Mouse (Mus musculus): ENCODE results near the gene Nubp2. TPM values are rescaled to one million over a fixed set of nuclear protein-coding genes. Genes with fewer than 3 reads are reported as not detected.

The Nubp2 gene
- 10 to 100 TPM; 48.5 to 54.1 TPM for total RNA-seq (2021)
- long read RNA-seq, experiment 1, transcript Nubp2-201 (7 exons, 1,427 nt), result major isoform, 27 of 38 reads
- long read RNA-seq, experiment 1, partial matches to known transcripts, result 0 of 38 reads
- long read RNA-seq, experiment 1, other reads (novel, unspliced or antisense), result 3 of 38 reads
- long read RNA-seq, experiment 2, transcript Nubp2-201 (7 exons, 1,427 nt), result major isoform, 113 of 131 reads
- long read RNA-seq, experiment 2, partial matches to known transcripts, result 0 of 131 reads
- long read RNA-seq, experiment 2, other reads (novel, unspliced or antisense), result 10 of 131 reads

GRCm38 (mm10) chr17:24886134-24886931, at the start of gene Nubp2, which contains the start of gene Spsb3:
Nubp2 (minus strand) TSS chr17:24886349.
Spsb3 (plus strand) TSS chr17:24886643.
- peak; percentile 94 for DNase-seq (ENCODE audit: low spot score in 2 of 2)

DNA sequence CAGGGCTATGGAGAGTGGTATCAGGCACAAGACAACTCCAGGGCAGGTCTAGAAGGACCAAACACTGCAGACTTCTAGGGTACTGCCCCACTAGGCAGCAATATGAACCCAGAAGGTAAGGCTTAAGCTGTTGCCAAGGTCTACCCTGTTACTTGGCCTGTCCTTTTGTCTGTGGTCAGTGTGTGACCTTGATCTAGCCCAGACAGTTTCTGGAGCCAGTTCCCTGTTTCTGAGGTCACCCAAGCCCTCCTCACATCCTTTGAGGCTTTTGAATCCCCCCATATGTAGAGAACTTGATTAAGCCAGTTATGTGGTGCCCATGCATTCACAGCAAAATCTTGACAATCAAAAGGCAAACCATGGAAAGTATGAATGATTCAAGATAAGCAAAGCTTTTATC, 49.5 kb upstream of the Nubp2 start:
- DNase-seq (ENCODE audit: low spot score in 2 of 2), result no peak

- no peak for DNase-seq (ENCODE audit: low spot score in 2 of 2)
Observed at GRCm38 (mm10) chr17:24934926-24935325, 48.8 kb upstream of the Nubp2 start.

DNA sequence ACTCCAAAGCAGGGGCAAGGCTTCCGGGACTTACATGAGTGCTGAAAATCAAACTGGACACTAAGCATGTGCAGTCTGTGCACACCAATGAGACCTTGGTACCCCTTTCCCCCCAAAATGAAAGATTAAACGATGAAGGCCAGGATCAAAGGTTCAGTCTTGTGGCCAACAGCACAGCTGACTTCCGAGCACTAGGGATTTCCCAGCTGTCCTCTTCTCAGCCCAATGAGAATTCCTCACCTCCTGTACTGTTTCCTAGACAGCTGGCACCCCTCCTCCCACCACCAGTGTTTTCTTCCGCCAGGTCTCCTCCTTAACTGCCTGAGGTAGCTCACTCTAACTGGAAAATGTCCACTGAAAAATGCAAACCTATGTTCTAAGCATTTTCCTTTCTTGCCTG, 47.0 kb upstream of the Nubp2 start:
- DNase-seq (ENCODE audit: low spot score in 2 of 2), result no peak

DNA sequence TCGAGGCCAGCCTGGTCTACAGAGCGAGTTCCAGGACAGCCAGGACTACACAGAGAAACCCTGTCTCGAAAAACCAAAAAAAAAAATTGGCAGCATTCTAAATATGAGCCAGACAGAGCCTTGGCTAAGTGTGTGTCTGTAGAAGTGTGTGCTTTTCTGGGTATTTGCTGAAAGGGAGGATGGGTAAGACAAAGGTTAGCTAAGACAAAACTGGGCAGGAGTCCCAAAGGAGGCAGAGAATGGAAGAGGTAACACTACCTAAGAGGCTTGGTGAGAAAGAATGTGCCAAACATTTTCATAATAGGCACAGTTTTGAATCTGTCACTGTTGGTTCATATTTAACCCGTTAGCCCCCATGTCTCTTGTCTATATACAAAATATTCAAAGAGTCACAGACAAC, 46.3 kb upstream of the Nubp2 start:
- no peak for DNase-seq (ENCODE audit: low spot score in 2 of 2)

DNA sequence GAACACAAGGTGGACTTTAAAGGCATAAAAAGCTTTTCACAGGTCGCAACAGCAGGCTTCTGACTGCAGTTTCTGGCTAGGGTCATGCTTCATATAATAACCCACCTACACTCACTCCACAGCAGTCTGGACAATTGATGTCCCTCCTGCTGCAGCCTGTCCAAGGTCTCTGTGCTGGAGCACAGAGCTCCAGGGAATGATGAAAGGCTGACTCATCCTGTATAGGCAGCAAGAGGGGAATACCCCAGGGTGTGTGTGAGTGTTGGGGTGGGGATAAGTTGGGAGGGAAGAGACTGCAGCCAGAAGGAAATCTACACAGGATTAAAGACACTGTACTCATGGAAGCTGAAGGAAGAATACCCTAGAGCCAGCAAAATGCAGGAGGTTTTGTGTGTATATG, 43.4 kb upstream of the Nubp2 start:
- DNase-seq (ENCODE audit: low spot score in 2 of 2), result no peak

DNA sequence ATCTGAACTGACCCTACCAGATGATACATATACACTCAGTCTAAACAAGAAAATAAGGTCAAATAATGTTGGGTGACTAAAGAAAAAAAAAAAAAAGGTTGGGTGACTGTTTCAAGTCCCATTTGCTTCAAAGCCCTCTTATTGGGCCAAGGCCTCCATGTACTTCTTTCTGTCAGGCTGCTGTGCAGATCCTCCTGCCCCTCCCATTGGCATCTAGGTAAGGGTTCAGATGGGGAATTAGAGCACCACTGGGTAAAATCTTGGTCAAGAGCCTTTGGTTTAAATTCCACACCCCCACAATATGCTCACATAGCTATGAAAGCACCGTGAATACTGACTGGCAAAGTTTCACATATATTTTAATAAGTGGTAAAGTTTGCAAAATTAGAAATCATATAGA, 37.1 kb upstream of the Nubp2 start:
- no peak for DNase-seq (ENCODE audit: low spot score in 2 of 2)

DNA sequence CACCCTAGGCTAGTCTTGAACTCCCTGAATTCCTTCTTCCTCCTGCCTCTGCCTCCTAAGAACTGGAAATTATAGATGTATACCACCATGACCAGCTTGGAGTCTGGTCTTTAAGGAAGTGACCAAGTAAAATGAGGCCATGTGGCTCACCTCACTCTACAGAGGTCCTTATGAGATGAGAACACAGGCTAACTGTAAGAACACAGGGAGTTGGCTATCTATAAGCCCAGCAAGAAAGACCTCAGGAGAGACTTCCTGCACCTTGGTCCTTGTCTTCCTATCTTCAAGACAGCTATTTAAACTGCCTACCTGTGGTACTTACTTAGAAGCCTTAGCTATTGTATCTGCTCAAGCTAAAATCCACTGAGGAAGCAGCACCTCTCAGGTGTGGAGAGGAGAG, 27.8 kb upstream of the Nubp2 start:
- no peak for DNase-seq (ENCODE audit: low spot score in 2 of 2)

DNA sequence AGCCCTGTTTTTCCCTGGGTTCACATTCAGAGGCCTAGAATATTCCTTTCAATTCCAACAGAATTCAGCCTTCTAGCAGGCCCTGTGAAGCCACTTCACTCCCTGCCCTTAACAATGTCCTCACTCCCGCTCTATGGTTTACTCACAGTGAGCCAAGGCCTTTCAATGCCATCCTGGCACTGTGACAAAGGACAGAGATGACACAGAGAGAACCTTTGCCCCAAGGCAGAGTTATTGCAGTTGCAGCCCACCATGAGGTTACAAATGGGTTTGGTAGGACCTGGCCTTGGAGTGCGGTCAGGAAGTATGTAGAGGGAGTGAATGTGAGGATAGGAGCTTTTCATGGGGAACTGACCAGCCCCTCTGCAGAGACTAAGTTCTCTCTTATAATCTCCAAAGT, 21.4 kb upstream of the Nubp2 start:
- peak in 1 of 2 experiments; percentile 65 for DNase-seq (ENCODE audit: low spot score in 2 of 2)

DNA sequence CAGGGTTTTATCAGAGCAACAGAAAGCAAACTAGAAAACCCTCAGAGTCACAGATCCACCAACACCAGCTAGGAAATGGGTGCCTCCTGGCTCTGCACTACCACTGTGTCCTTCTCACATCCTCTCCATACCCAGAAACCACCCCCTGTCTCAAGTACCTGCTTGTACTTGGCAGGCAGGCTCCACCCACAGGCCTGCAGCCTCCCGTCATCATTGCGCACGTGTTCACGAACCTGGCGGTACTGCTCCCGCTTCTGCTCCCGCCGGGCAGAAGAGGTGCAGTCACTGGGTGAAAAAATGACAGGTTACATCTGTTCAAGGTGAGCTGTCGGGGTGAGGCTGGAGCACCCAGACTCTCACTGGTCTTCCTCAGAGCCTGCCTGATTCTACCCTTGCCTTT, 17.6 kb upstream of the Nubp2 start:
- no peak for DNase-seq (ENCODE audit: low spot score in 2 of 2)

GRCm38 (mm10) chr17:24902671-24903474, 16.7 kb upstream of the Nubp2 start:
- no peak for DNase-seq (ENCODE audit: low spot score in 2 of 2)

- DNase-seq (ENCODE audit: low spot score in 2 of 2), result no peak
Observed at GRCm38 (mm10) chr17:24902124-24902523, 16.0 kb upstream of the Nubp2 start.

- no peak for DNase-seq (ENCODE audit: low spot score in 2 of 2)
Observed at GRCm38 (mm10) chr17:24900014-24900413, 13.9 kb upstream of the Nubp2 start.

GRCm38 (mm10) chr17:24899153-24899552, 13.0 kb upstream of the Nubp2 start:
- DNase-seq (ENCODE audit: low spot score in 2 of 2), result no peak

DNA sequence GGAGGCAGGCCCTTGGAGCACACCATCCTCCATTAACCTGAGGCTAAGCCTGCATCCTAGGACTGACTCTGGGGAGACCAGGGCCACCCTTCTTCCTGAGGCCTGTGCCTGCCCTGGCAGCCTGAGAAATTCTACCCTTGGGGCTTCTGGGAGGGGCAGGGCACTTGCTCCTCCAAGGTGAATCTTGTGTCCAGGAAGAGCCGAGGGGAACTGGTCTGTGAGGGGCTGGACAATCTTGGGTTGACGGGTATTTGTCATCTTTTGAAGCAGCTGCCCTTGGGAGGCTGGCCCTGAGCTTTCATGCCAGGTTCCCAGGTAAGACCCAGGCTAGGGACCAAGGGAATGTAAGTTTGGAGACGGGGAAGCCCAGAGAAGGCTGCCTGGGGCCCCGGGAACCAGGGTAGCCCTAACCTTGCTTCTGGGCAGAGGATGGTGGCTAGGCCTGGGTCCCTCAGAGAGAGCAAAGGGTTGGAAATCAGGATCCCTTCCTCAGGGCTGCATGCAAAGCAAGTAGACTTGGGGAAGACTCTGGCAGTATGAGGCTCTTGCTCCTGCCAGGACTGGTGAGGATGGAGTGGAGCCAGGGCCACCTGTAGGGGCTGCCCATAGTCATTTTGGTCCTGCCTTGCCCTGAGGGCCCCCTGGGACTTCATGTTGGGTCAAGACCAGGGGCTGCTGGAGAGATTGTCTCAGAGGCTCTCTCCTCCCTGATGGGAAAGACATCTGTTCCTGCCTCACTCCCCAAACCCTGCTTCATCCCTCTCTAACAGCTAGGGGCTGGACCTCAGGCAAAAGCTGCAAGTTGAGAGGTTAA, 12.1 kb upstream of the Nubp2 start:
- no peak for DNase-seq (ENCODE audit: low spot score in 2 of 2)

GRCm38 (mm10) chr17:24897600-24897999, 11.5 kb upstream of the Nubp2 start:
- DNase-seq (ENCODE audit: low spot score in 2 of 2), result no peak

DNA sequence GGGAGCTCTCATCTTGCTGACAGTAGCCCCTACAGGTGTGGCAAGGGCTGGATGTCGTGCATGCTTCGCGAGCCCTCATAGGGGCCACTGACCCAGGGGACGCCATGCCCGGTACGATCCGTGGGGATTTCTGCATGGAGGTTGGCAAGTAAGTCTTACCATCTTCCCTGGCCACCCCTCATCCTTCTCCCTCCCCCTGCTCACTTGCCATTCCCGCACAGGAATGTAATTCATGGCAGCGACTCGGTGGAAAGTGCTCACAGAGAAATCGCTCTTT, 10.8 kb upstream of the Nubp2 start:
- no peak for DNase-seq (ENCODE audit: low spot score in 2 of 2)

DNA sequence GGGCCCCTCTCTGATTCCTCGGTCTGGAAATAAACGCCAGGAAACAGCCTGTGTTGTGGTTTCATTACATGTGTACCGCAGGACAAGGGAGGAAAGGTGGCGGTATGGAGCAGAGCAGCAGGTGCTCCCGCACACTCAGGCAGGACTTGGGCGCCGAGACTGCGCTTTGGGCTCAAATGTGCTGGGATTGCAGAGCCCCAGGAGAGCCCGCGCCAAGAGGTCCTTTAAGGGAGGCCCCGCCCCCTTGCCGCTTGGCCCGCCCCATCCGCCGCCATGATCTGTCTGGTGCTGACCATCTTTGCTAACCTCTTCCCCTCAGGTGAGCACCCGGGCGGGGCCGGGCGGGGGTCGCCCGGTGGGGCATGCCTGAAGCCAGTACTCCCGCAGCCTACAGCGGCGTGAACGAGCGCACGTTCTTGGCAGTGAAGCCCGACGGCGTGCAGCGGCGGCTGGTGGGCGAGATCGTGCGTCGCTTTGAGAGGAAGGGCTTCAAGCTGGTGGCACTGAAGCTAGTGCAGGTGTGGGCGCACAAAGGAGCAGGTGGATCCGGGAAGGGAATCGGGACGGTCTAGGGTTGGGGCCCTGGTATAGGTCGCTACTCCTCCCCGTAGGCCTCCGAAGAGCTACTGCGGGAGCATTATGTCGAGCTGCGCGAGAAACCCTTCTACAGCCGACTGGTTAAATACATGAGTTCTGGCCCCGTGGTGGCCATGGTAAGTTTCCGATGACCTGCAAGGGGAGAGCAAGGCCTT, 10.3 kb upstream of the Nubp2 start, which contains the start of gene Nme3:
Gene Nme3 (plus strand): TSS at position 260 of the 752 bp plus-strand sequence.
- DNase-seq (ENCODE audit: low spot score in 2 of 2), result peak; percentile 71 to 73

GRCm38 (mm10) chr17:24895571-24896240, 9.6 kb upstream of the Nubp2 start:
- DNase-seq (ENCODE audit: low spot score in 2 of 2), result peak in 1 of 2 experiments; percentile 43
